Mouse (Mus musculus) bone marrow, adult 2 months (tissue): ENCODE measurements around the gene Tex45.

Experiments
- CTCF ChIP-seq: fragments of 200-500 bp; IDR thresholded peaks from 2 replicates; pipeline ENCODE4 v1.5.1; 2011; ENCODE audit warnings: low read length, control low read depth; ENCODE audit not compliant: control insufficient read depth, insufficient read depth
- POLR2A ChIP-seq: fragments of 200-500 bp; IDR thresholded peaks from 2 replicates; pipeline ENCODE4 v1.6.1; 2011; ENCODE audit warnings: low read depth, mild to moderate bottlenecking, control low read depth, low read length, borderline replicate concordance; ENCODE audit not compliant: control insufficient read depth

DNA sequence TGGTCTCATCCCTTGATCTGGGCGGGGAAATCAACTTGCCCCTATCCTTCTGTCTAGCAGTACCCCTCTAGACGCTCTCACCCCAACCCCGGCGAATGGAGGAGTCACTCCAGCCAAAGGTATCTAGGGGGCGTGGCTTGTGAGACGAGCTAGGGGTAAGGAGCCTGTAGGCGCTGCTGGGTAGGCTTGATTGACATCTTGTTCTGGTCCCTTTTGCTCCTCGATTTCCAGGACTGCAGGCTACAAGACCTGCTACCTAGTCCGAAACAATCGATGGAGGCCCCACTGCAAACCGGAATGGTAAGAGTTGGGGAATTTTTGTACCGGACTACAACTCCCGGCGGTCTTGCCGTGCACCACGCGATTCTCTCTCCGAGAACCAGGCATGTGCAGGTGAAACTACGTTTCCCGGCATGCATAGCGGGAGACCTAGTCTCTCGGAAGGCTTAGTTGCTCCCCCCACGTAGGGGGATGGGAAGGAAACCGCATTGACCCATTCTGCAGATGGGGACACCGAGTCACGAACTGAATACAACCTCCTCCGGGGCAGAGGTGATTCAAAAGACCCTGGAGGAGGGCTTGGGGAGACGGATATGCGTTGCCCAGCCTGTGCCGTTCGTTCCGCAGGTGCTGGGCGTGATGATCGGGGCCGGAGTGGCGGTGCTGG, 45.9 kb downstream of the Tex45 start:
- TF ChIP-seq POLR2A = peak; percentile 15; the same call in 1 of the 2 replicates
- no peak for TF ChIP-seq CTCF
